Mouse (Mus musculus): ENCODE results near the gene Prune2.

GRCm38 (mm10) chr19:17218195-17218594, 262.3 kb downstream of the Prune2 start:
- TF ChIP-seq POLR2A (IDR thresholded peaks at IDR 0.05; ENCODE audit: insufficient read depth, low read depth, low read length) = no peak
- no peak for TF ChIP-seq EP300 (IDR thresholded peaks at IDR 0.05; ENCODE audit: insufficient read depth, low read depth, low read length)
- no peak for TF ChIP-seq CTCF (IDR thresholded peaks at IDR 0.05)
